Mouse (Mus musculus) neutrophil, adult 5-6 weeks (primary cell): ENCODE results near the gene Taok3. TPM values are rescaled to one million over a fixed set of nuclear protein-coding genes. Genes with fewer than 3 reads are reported as not detected.
"Not testable (repeated sequence)": the region's sequence is repeated elsewhere in the genome, so short reads cannot be mapped to it uniquely, and the experiment has no call there.

Experiments
- ATAC-seq: fragments of 151-379, 151-347 bp; 2 replicates; pipeline ENCODE4 v1.8.0; 2017; ENCODE audit warnings: mild to moderate bottlenecking, moderate TSS enrichment; ENCODE audit not compliant: insufficient number of reproducible peaks, poor library complexity, low FRiP score, severe bottlenecking; ENCODE audit errors: extremely low read depth
- total RNA-seq: library from RNA; stranded (forward); fragments of 200-1000 nt; gene quantifications from 2 replicates; pipeline ENCODE4 v1.2.3, GENCODE M21; 2017

Gene Taok3
- total RNA-seq, 1 experiment from 2014 or later: 76.9 TPM

DNA sequence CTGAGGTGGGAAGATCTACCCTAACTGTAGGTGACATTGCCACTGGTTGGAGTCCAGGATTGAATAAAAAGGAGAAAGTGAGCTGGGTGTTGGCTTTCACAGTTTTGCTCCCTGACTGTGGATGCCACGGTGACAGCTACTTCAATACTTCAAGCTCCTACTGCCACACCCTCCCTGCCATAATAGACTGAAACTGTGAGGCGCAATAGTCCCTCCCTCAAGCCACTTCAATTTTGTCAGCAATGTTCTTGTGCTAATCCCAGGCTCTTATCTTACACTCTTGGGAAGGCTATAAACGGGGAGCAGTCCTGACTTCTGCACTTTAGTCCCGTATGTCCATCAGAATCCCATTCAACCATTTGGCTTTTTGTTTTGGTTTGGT lies 159.7 kb downstream of the Taok3 start:
- ATAC-seq: no peak

DNA sequence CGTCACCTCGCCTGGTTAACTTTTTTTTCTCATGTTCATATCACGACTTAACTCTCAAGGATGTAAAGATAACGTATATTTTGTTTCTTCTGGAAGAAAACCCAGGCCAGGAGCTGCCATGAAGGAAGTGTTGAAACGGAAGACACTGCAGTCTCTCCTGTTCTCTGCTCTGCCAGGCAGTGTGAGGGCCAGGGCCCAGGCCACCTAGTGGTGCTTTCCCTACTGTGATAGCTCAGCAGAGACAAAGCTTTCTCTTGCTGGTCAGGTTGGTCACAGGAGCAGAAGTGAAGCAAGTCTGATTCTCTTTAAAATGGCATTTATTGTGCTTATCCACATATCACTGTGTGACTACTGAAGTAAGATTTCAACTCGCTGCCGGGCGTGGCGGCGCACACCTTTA lies 161.6 kb downstream of the Taok3 start:
- no peak for ATAC-seq

GRCm38 (mm10) chr5:117282360-117282759 lies 162.4 kb downstream of the Taok3 start:
- no peak for ATAC-seq

DNA sequence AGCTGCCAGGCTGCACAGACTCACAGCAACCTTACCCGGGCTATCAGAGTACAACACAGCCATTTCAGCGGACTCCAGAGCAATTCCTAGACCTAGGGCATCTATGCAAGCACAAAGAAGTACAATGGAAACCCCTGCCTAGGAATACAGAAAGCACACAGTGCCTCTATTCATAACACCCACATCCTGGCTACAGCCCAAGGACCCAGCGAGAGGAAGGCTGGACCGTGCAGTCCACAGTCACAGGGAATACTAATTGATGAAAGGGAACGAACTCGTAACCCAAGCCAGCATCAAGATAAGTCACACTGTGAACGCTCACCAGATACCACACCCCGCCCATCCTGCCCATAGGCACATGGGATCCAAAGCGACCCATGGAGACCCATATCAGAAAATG lies 164.1 kb downstream of the Taok3 start:
- ATAC-seq: no peak

GRCm38 (mm10) chr5:117284682-117285081 lies 164.8 kb downstream of the Taok3 start:
- no peak for ATAC-seq

- no peak for ATAC-seq
Observed at GRCm38 (mm10) chr5:117285266-117285665, 165.3 kb downstream of the Taok3 start.

DNA sequence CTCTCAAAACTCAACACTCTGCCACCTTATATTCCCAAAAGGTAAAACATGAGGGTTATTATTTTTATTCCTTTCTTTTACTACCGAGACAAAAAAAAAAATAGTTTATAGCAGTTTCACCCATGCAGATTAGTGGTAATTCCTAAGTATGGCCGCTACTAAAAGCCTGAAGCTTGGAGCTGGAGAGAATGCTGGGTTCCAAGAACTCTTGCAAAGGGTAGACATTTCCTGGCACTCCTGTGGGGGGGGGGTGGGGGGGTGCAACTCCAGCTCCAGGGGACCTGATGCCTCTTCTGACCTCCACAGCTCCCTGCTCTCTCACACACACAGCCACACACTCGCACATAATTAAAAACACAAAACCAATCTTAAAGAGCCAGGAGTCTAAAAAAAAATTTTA lies 166.4 kb downstream of the Taok3 start:
- ATAC-seq: no peak

DNA sequence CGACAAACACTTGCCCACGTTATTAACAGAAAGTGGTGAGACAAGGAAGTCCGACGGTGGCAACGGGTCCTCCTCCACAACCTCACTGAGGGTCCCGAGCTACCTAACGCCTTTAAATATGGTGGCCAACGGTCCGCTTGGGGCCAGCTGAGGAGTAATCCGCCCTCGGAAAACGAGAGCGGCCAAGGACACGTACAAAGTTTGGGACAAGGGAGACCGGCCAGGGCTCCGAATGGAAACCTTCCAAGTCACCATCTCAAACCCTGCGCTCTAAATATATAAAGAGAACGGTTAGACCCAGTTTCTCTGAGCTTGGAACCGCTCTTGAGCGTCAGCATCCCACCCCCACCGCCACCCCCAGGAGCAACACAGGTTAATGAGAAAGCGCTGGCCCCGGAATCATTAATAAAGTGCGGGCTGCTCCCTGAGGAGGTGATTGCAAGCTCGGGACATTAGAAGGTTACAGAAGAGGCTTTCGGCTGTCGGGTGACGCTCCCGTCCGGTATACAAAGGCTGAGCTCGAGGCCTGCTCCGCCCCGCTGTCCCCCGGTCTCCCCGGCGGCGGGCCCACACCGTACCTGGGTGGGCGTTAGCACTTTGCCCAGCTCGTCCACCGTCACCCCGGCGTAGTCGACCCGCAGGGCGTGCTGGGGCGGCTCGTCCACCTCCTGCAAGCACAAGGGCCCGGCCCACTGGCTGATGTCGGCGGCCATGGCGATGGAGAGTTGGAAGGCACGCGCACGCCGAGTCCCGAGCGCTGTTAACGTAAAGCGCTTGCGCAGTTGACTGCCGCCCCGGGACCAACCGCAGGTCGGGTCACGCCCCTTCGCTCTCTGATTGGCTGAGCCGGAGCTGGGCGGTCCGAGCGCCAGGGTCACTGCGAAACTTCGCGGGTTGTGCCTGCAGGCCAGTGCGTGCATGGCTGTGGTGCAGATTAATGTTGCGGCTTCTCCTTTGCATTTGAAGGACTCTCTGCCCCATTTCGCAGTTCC lies 167.2 kb downstream of the Taok3 start, which contains the start of gene Pebp1:
Pebp1 (minus strand) TSS at position 795 of the 992 bp plus-strand sequence.
- ATAC-seq: peak; percentile 98

DNA sequence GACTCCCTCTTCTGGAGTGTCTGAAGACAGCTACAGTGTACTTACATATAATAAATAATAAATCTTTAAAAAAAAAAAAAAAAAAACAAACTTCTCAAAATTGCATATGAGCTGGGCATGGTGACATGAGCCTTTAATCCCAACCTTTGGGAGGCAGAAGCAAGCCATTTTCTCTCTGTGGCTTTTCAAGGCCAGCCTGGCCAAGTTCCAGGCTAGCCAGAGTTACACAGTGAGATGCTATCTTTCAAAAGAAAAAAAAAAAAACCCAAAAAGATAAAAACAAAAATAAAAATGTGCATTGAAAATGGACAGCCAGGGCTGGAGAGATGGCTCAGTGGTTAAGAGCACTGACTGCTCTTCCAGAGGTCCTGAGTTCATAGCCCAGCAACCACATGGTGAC lies 169.7 kb downstream of the Taok3 start:
- ATAC-seq: no peak

DNA sequence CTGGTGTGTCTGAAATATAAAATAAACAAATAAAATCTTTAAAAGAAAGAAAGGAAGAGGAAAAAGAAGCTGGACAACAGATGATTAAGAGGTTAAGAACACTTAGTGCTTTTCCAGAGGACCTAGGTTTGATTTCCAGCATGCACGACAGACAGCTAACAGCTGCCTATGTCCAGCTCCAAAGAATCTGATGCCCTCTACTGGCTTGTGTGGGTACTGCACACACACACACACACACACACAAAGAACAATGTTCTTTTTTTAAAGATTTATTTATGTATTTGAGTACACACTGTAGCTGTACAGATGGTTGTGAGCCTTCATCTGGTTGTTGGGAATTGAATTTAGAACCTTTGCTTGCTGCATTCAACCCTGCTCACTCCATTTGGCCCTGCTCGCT lies 170.2 kb downstream of the Taok3 start:
- ATAC-seq: no peak

- ATAC-seq: no peak
Observed at GRCm38 (mm10) chr5:117291312-117291711, 171.4 kb downstream of the Taok3 start.

- no peak for ATAC-seq
Observed at GRCm38 (mm10) chr5:117292547-117292946, 172.6 kb downstream of the Taok3 start.

DNA sequence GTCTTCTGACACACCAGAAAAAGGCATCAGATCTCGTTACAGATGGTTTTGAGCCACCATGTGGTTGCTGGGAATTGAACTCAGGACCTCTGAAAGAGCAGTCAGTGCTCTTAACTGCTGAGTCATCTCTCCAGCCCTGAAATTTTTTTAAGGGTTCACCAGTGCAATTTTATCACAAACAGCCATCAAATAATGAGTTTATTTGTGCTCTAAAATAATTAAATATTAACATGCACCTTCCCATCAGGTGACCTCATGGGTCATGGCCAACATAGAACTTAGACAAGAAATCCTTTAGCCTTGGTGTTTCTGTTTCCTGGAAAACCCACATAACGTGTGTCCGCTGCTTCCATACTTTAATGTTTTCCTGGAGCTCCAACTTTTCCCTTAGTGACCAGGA lies 173.8 kb downstream of the Taok3 start:
- not testable (repeated sequence) for ATAC-seq

DNA sequence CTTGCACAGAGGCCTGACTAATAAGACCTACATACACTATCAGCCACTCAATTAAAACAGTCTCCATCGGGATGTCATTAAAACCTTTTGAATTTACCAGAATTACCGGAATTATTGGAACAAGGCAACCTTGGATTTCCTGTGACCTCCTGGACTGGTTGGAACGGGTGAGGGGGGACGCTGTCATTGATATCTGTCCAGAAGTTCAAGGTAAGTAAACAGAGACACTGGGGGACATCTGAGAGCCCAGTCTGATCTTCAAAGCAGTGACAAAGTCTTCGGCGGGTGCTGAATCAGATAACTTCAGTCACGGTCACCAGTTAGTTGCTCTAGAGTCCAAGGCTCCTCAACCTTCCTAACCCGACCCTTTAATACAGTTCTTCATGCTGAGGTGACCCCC lies 175.1 kb downstream of the Taok3 start:
- no peak for ATAC-seq

GRCm38 (mm10) chr5:117302899-117303298 lies 183.0 kb downstream of the Taok3 start:
- ATAC-seq: no peak

DNA sequence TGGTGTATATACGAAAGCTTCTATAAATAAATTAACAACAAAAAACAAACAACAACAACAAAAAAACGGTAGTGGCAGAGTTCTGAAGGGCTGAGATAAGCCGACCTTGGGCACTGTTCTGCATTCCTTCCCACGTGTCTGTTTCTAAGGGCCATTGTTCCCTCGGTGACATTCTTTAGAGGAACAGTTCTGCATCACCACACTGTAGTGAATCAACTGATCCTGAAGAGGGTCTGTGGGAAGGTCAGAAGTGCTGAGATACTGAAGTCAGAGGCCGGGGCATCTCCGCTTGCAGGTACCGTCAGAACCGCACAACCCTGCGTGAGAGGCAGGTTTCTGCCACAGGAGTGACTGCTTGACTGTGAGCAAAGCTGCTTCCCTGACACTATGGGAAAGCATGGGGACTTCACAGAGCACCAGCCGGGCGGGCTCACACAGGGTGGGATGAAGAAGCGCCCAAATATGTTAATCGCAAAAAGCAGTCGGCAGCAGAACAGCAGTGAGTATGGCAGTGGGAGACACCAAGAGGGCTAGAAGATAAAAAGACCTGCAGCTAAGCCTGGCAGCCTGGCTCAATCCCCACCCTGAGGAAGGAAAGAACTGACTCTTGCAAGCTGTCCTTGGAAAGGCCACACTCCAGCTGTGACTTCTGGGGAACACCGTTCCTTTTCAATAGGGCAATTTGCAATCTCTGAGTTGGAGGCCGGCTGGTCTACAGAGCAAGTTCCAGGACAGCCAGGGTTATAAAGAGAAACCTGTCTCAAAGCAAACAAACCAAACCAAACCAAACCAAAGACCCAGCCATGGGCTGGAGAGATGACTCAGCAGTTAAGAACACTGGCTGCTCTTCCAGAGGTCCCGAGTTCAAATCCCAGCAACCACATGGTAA lies 184.0 kb downstream of the Taok3 start:
- no peak for ATAC-seq

- peak; percentile 55; the same call in 1 of the 2 replicates for ATAC-seq
Observed at GRCm38 (mm10) chr5:117304947-117305346, 185.0 kb downstream of the Taok3 start.

DNA sequence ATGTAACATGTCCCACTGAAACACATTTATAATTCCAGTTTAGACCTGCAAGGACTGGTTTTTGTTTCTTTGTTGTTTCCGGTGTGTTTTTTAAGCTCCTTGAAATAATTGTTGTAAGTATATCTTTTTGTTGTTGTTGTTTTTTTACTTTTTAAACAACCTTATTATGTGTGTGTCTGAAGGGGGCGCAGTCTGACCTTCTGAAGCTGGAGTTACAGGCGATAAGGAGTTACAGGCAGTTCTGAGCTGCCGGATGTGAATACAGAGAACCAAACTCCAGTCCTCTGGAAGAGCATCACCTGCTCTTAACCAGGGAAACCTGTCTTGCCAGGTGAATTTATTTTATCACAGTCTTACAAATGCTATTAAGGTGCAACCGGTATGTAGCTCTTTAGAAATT lies 185.8 kb downstream of the Taok3 start:
- ATAC-seq: no peak

GRCm38 (mm10) chr5:117306826-117307225 lies 186.9 kb downstream of the Taok3 start:
- no peak for ATAC-seq

DNA sequence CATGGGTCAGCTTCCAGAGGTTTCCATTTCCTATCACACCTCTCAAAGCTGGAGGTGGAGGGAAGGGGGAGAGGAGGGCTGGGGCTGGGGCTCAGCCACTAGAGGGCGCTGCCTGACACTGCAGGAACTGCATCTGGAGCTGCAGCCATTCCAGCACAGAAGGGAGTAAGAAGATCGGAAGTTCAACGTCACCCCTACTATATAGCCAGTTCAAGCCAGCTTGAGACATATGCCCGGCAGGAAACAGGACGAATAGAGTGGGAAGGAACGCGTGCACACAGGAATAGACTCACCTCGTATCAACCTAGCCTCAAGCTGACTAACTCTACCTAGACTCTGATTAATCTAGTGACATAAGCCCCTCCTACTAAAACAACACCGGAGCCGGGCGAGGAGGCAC lies 187.8 kb downstream of the Taok3 start:
- peak; percentile 74 for ATAC-seq
